Mouse (Mus musculus) olfactory bulb, adult 2 months (tissue): ENCODE measurements at regions not wholly inside any gene's neighbourhood (a gene's known extent, or its start where the extent isn't known, plus 50 kb on each side); places are given as distances from the start of the nearest gene placed in this dataset.

Experiments
- CTCF ChIP-seq: fragments of 200-500 bp; IDR thresholded peaks from 2 replicates; pipeline ENCODE4 v1.5.1; 2012; ENCODE audit warnings: low read depth, mild to moderate bottlenecking, low read length, moderate library complexity; ENCODE audit not compliant: insufficient read depth
- POLR2A ChIP-seq: fragments of 200-500 bp; IDR thresholded peaks from 2 replicates; pipeline ENCODE4 v1.6.1; 2012; ENCODE audit warnings: mild to moderate bottlenecking, low read depth, low read length, moderate library complexity; ENCODE audit not compliant: insufficient read depth

- TF ChIP-seq CTCF = no peak
- TF ChIP-seq POLR2A = no peak
These were observed 283.9 kb downstream of the Impad1 start for GRCm38 (mm10) chr4:4509296-4509695.
